Mouse (Mus musculus) heart, adult 2 months (tissue): ENCODE results near the gene Olfr1256.

Source experiments
- CTCF ChIP-seq: fragments of 200-600 bp; IDR thresholded peaks from 2 replicates; pipeline ENCODE4 v1.8.1; 2022; ENCODE audit warnings: antibody characterized with exemption, mild to moderate bottlenecking, moderate library complexity
- POLR2A ChIP-seq: fragments of 200-500 bp; IDR thresholded peaks from 2 replicates; pipeline ENCODE4 v1.6.1; 2011; ENCODE audit warnings: mild to moderate bottlenecking, low read depth, low read length, control low read depth; ENCODE audit not compliant: insufficient read depth

DNA sequence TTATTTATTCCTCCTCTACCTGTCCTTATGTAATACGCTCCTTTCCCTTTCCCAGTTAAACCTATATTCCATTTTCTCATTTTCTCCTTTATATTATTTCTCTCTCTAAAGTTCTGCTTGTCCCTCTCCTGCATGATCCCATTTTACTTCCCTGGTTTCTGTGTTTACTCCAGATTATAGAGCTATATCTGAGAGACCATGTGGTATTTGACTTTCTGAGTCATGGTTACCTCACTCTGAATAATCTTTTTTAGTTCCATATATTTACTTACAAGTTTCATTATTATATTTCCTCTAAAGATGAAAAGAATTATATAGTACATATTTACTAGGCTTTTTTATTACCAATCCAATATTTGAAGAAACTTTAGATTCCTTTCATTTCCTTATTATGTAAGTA, 7.9 kb upstream of the Olfr1256 start:
- TF ChIP-seq POLR2A (no peak), CTCF (no peak)
